Mouse (Mus musculus) heart, embryonic 10.5 days (tissue): ENCODE measurements at regions not wholly inside any gene's neighbourhood (a gene's known extent, or its start where the extent isn't known, plus 50 kb on each side); places are given as distances from the start of the nearest gene placed in this dataset.

ENCODE experiments used
- DNase-seq: peaks from one replicate; pipeline ENCODE4 v3.0.0-alpha.2; 2017; ENCODE audit warnings: low spot score
- H3K27ac ChIP-seq: fragments of 300-500 bp; sonication (generic); 2 replicates; pipeline ENCODE4 v1.5.1; 2016; ENCODE audit warnings: mild to moderate bottlenecking
- H3K27me3 ChIP-seq: fragments of 300-500 bp; sonication (generic); 2 replicates; pipeline ENCODE4 v1.6.1; 2016; ENCODE audit warnings: mild to moderate bottlenecking; ENCODE audit not compliant: poor library complexity, insufficient read depth, severe bottlenecking
- H3K36me3 ChIP-seq: fragments of 300-500 bp; sonication (generic); 2 replicates; pipeline ENCODE4 v1.6.1; 2016; ENCODE audit warnings: mild to moderate bottlenecking, moderate library complexity
- H3K4me1 ChIP-seq: fragments of 300-500 bp; sonication (generic); 2 replicates; pipeline ENCODE4 v1.6.1; 2016; ENCODE audit warnings: mild to moderate bottlenecking
- H3K4me3 ChIP-seq: fragments of 300-500 bp; sonication (generic); 2 replicates; pipeline ENCODE4 v1.5.1; 2016; ENCODE audit warnings: mild to moderate bottlenecking, moderate library complexity
- H3K9me3 ChIP-seq: fragments of 300-500 bp; sonication (generic); 2 replicates; pipeline ENCODE4 v1.6.1; 2016; ENCODE audit warnings: mild to moderate bottlenecking, moderate library complexity
- WGBS: fragments of 180-500 bp; shearing (Covaris S2); methylation state at CpG from one replicate; pipeline ENCODE4 v1.1.7; 2016; 5-methylcytosine and 5-hydroxymethylcytosine counted together

DNA sequence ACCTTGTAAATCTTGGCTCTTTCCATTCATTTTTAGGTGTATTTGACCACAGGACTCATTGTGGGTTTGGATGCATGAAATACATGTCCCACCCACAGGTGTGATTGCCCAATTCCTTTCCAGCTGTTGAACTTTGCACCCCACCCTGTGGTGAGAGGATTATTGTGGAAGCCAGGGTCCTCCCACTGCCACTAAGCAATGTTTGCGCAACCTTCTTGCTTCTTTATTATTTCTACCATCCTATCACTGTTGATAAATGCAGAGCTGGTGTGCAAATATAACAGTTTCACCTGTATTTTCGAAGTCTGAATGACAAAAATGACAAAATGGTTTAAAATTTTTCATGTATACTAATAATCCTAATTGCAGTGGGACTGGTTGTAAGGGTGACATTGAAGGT lies 315.9 kb upstream of the Vwc2 start:
- WGBS, result 67% methylated on average over 2 of the region's 2 CpGs
- no peaks in the 10 kb centered on the region for H3K27me3 ChIP-seq
- H3K27ac ChIP-seq, result no peak overlapping the region
- no peaks in the 10 kb centered on the region for H3K9me3 ChIP-seq
- no peak overlapping the region for H3K4me3 ChIP-seq
- no peaks in the 10 kb centered on the region for H3K36me3 ChIP-seq
- no peak for DNase-seq
- no peaks in the 10 kb centered on the region for H3K4me1 ChIP-seq

GRCm38 (mm10) chr11:10840191-10840590 lies 273.8 kb upstream of the Vwc2 start:
- Histone ChIP-seq H3K4me3 (no peak overlapping the region), H3K4me1 (no peaks in the 10 kb centered on the region; the same call in 1 of the 2 replicates), H3K9me3 (no peaks in the 10 kb centered on the region), H3K36me3 (no peaks in the 10 kb centered on the region), H3K27me3 (no peaks in the 10 kb centered on the region), H3K27ac (no peak overlapping the region)
- DNase-seq, result no peak
- 80% methylated on average over 3 of the region's 3 CpGs for WGBS

- H3K27me3 ChIP-seq, result no peaks in the 10 kb centered on the region
- no peak for DNase-seq
- H3K4me1 ChIP-seq, result no peaks in the 10 kb centered on the region; the same call in 1 of the 2 replicates
- 0 out of 2 replicates have a peak overlapping the region, but pooled peaks have one; percentile 6 for H3K27ac ChIP-seq
- H3K4me3 ChIP-seq, result no peak overlapping the region
- no peaks in the 10 kb centered on the region for H3K36me3 ChIP-seq
- 48% methylated on average over 4 of the region's 4 CpGs for WGBS
- no peaks in the 10 kb centered on the region for H3K9me3 ChIP-seq
Measured at GRCm38 (mm10) chr11:10841083-10841482, 272.9 kb upstream of the Vwc2 start.

GRCm38 (mm10) chr11:10872267-10872666 lies 241.8 kb upstream of the Vwc2 start:
- WGBS, result 65% methylated on average over 2 of the region's 2 CpGs
- no peak for DNase-seq
- H3K27ac ChIP-seq, result no peak overlapping the region
- no peaks in the 10 kb centered on the region for H3K36me3 ChIP-seq
- H3K4me3 ChIP-seq, result no peak overlapping the region
- no peaks in the 10 kb centered on the region for H3K9me3 ChIP-seq
- no peaks in the 10 kb centered on the region for H3K4me1 ChIP-seq
- no peaks in the 10 kb centered on the region for H3K27me3 ChIP-seq

DNA sequence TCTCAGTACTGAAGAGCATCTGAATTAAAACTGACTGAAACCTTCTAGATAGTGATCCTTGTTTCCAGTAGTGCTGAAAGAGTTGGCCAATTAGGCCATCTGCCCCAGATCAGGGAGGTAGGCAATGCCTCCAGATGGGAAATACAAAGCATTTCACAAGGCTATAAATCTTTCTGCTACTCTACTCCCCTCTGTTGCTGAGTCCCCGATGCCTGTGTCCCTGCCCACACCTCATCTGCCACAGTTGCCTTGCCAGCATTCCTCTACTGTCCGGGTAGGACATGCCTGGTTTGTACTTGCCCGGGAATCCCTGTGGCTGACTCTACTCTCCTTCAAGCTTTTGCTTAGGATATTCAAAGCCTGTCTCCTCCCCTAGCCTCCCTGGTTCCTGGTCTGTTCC lies 220.7 kb upstream of the Vwc2 start:
- DNase-seq, result no peak
- Histone ChIP-seq H3K27ac (no peak overlapping the region), H3K4me1 (no peaks in the 10 kb centered on the region), H3K9me3 (no peaks in the 10 kb centered on the region), H3K27me3 (no peaks in the 10 kb centered on the region), H3K36me3 (no peaks in the 10 kb centered on the region), H3K4me3 (no peak overlapping the region)
- 79% methylated on average over 3 of the region's 3 CpGs for WGBS

- Histone ChIP-seq H3K27ac (no peak overlapping the region), H3K36me3 (no peaks in the 10 kb centered on the region), H3K4me3 (no peak overlapping the region), H3K27me3 (no peaks in the 10 kb centered on the region), H3K4me1 (no peaks in the 10 kb centered on the region), H3K9me3 (no peaks in the 10 kb centered on the region)
- no peak for DNase-seq
- WGBS, result 83% methylated on average over 1 of the region's 1 CpGs
Measured at GRCm38 (mm10) chr11:10923998-10924397, 190.0 kb upstream of the Vwc2 start.

DNA sequence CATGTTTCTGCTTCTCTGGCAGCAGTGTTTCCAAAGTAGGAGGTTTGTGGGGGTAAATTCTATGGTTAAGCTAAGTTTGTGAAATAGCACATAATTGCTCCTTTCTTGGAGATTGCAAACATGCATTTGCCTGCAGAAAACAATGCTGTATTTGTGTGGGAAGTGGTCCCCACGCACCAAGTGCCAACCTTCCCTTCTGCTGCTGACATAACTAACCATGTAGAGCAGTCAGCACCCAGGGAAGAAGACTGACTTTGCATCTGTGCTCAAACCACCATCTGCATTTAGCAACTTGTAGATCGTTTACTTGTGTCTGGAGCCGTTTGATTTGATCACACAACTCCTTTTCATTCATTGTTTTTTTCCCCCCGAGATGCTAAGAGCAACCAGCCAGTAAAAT lies 161.1 kb upstream of the Vwc2 start:
- WGBS, result 78% methylated on average over 4 of the region's 4 CpGs

More for the DNA sequence above, 161.1 kb upstream of the Vwc2 start:
- no peak for DNase-seq
- Histone ChIP-seq H3K4me1 (no peaks in the 10 kb centered on the region), H3K4me3 (no peak overlapping the region), H3K27ac (no peak overlapping the region), H3K36me3 (no peaks in the 10 kb centered on the region), H3K9me3 (no peaks in the 10 kb centered on the region), H3K27me3 (no peaks in the 10 kb centered on the region)
